Mouse (Mus musculus): ENCODE results near the gene Dusp11. TPM values are rescaled to one million over a fixed set of nuclear protein-coding genes. Genes with fewer than 3 reads are reported as not detected.
A peak's percentile ranks its signal among the peaks of the same experiment; 100 is the strongest.
"Not testable (repeated sequence)": the region's sequence is repeated elsewhere in the genome, so short reads cannot be mapped to it uniquely, and the experiment has no call there.

The Dusp11 gene
- polyA plus RNA-seq, 1 experiment from 2014 or later = 56.1 TPM

- H3K4me1 ChIP-seq (replicated peaks; ENCODE audit: control insufficient read depth, insufficient read depth, low read length) = peaks cover 1% of the 10 kb centered on the region; the same call in 1 of the 2 replicates
- H3K36me3 ChIP-seq (ENCODE audit: control insufficient read depth, insufficient read depth, low read length) = no peaks in the 10 kb centered on the region
- no peaks in the 10 kb centered on the region for H3K9me3 ChIP-seq (ENCODE audit: control insufficient read depth, low read length)
- no peak overlapping the region for H3K27ac ChIP-seq (ENCODE audit: low read depth, low read length)
- no peak overlapping the region for H3K4me2 ChIP-seq (ENCODE audit: low read depth, low read length, severe bottlenecking)
- H3K4me3 ChIP-seq (ENCODE audit: low read depth, low read length) = no peak overlapping the region
- no peak overlapping the region for H3K9ac ChIP-seq (ENCODE audit: low read length)
- 97% methylated on average over 1 of the region's 1 CpGs for WGBS
- H3K27me3 ChIP-seq (ENCODE audit: control insufficient read depth, insufficient read depth, low read length) = no peaks in the 10 kb centered on the region
- ATAC-seq (replicated peaks; ENCODE audit: low FRiP score) (no peak), DNase-seq (ENCODE audit: low spot score) (no peak)
Observed at GRCm38 (mm10) chr6:85909704-85910103, 51.8 kb downstream of the Dusp11 start.

GRCm38 (mm10) chr6:85908341-85908740 lies 53.1 kb downstream of the Dusp11 start:
- no peak overlapping the region; the same call in 1 of the 2 replicates for H3K9ac ChIP-seq (ENCODE audit: low read length)
- WGBS = 74% methylated on average over 3 of the region's 3 CpGs

GRCm38 (mm10) chr6:85906911-85907351 lies 54.5 kb downstream of the Dusp11 start:
- ATAC-seq (replicated peaks; ENCODE audit: low FRiP score); H3K4me3 ChIP-seq (ENCODE audit: low read depth, low read length); H3K4me2 ChIP-seq (ENCODE audit: low read depth, low read length, severe bottlenecking); H3K9me3 ChIP-seq (ENCODE audit: control insufficient read depth, low read length); H3K4me1 ChIP-seq (replicated peaks; ENCODE audit: control insufficient read depth, insufficient read depth, low read length); H3K27ac ChIP-seq (ENCODE audit: low read depth, low read length); H3K27me3 ChIP-seq (ENCODE audit: control insufficient read depth, insufficient read depth, low read length); H3K36me3 ChIP-seq (ENCODE audit: control insufficient read depth, insufficient read depth, low read length); DNase-seq (ENCODE audit: low spot score); H3K9ac ChIP-seq (ENCODE audit: low read length): not testable (repeated sequence)
- 72% methylated on average over 2 of the region's 2 CpGs for WGBS

More at GRCm38 (mm10) chr6:85908341-85908740, 53.1 kb downstream of the Dusp11 start:
- no peak overlapping the region for H3K4me2 ChIP-seq (ENCODE audit: low read depth, low read length, severe bottlenecking)
- H3K36me3 ChIP-seq (ENCODE audit: control insufficient read depth, insufficient read depth, low read length) = no peaks in the 10 kb centered on the region
- no peaks in the 10 kb centered on the region for H3K27me3 ChIP-seq (ENCODE audit: control insufficient read depth, insufficient read depth, low read length)
- ATAC-seq (replicated peaks; ENCODE audit: low FRiP score) = no peak
- no peaks in the 10 kb centered on the region for H3K4me1 ChIP-seq (replicated peaks; ENCODE audit: control insufficient read depth, insufficient read depth, low read length)
- no peak for DNase-seq (ENCODE audit: low spot score)
- no peaks in the 10 kb centered on the region for H3K9me3 ChIP-seq (ENCODE audit: control insufficient read depth, low read length)
- H3K27ac ChIP-seq (ENCODE audit: low read depth, low read length) = no peak overlapping the region
- no peak overlapping the region for H3K4me3 ChIP-seq (ENCODE audit: low read depth, low read length)

GRCm38 (mm10) chr6:85904642-85905061 lies 56.8 kb downstream of the Dusp11 start, which contains the start of gene Nat8f4:
Gene Nat8f4, minus strand, starts transcription at chr6:85904884.
- peak within 1 kb of the TSS; percentile 39 for H3K4me2 ChIP-seq (ENCODE audit: low read depth, low read length, severe bottlenecking)
- H3K27me3 ChIP-seq (ENCODE audit: control insufficient read depth, insufficient read depth, low read length); H3K9me3 ChIP-seq (ENCODE audit: control insufficient read depth, low read length); H3K4me1 ChIP-seq (replicated peaks; ENCODE audit: control insufficient read depth, insufficient read depth, low read length); H3K36me3 ChIP-seq (ENCODE audit: control insufficient read depth, insufficient read depth, low read length); H3K27ac ChIP-seq (ENCODE audit: low read depth, low read length); H3K9ac ChIP-seq (ENCODE audit: low read length): not testable (repeated sequence)
- H3K4me3 ChIP-seq (ENCODE audit: low read depth, low read length) = peak within 1 kb of the TSS; percentile 19
- ATAC-seq (replicated peaks; ENCODE audit: low FRiP score) = peak; percentile 74
- 16% methylated on average over 20 of the region's 20 CpGs for WGBS
- DNase-seq (ENCODE audit: low spot score) = peak; percentile 76

- H3K9ac ChIP-seq (ENCODE audit: low read length) = no peak overlapping the region
- 91% methylated on average over 2 of the region's 2 CpGs for WGBS
- H3K4me2 ChIP-seq (ENCODE audit: low read depth, low read length, severe bottlenecking) = no peak overlapping the region
- no peaks in the 10 kb centered on the region for H3K4me1 ChIP-seq (replicated peaks; ENCODE audit: control insufficient read depth, insufficient read depth, low read length)
- no peaks in the 10 kb centered on the region for H3K9me3 ChIP-seq (ENCODE audit: control insufficient read depth, low read length)
- H3K36me3 ChIP-seq (ENCODE audit: control insufficient read depth, insufficient read depth, low read length) = no peaks in the 10 kb centered on the region
- H3K4me3 ChIP-seq (ENCODE audit: low read depth, low read length) = no peak overlapping the region
- no peak for DNase-seq (ENCODE audit: low spot score)
- no peaks in the 10 kb centered on the region for H3K27me3 ChIP-seq (ENCODE audit: control insufficient read depth, insufficient read depth, low read length)
- no peak overlapping the region for H3K27ac ChIP-seq (ENCODE audit: low read depth, low read length)
- ATAC-seq (replicated peaks; ENCODE audit: low FRiP score) = no peak
Observed at GRCm38 (mm10) chr6:85902303-85902702, 59.2 kb downstream of the Dusp11 start.

GRCm38 (mm10) chr6:85898596-85899475 lies 62.6 kb downstream of the Dusp11 start:
- H3K27ac ChIP-seq (ENCODE audit: low read depth, low read length); DNase-seq (ENCODE audit: low spot score); H3K9me3 ChIP-seq (ENCODE audit: control insufficient read depth, low read length); H3K4me2 ChIP-seq (ENCODE audit: low read depth, low read length, severe bottlenecking); H3K9ac ChIP-seq (ENCODE audit: low read length); ATAC-seq (replicated peaks; ENCODE audit: low FRiP score); H3K27me3 ChIP-seq (ENCODE audit: control insufficient read depth, insufficient read depth, low read length); H3K36me3 ChIP-seq (ENCODE audit: control insufficient read depth, insufficient read depth, low read length); H3K4me1 ChIP-seq (replicated peaks; ENCODE audit: control insufficient read depth, insufficient read depth, low read length); H3K4me3 ChIP-seq (ENCODE audit: low read depth, low read length): not testable (repeated sequence)
- WGBS = 84% methylated on average over 7 of the region's 8 CpGs

GRCm38 (mm10) chr6:85895061-85895648 lies 66.3 kb downstream of the Dusp11 start:
- not testable (repeated sequence) for H3K36me3 ChIP-seq (ENCODE audit: control insufficient read depth, insufficient read depth, low read length); H3K4me2 ChIP-seq (ENCODE audit: low read depth, low read length, severe bottlenecking); H3K4me3 ChIP-seq (ENCODE audit: low read depth, low read length); ATAC-seq (replicated peaks; ENCODE audit: low FRiP score); H3K27me3 ChIP-seq (ENCODE audit: control insufficient read depth, insufficient read depth, low read length); H3K9me3 ChIP-seq (ENCODE audit: control insufficient read depth, low read length); H3K27ac ChIP-seq (ENCODE audit: low read depth, low read length); H3K4me1 ChIP-seq (replicated peaks; ENCODE audit: control insufficient read depth, insufficient read depth, low read length); H3K9ac ChIP-seq (ENCODE audit: low read length); DNase-seq (ENCODE audit: low spot score)
- 77% methylated on average over 25 of the region's 25 CpGs for WGBS

Data from forebrain, embryonic 11.5 days (tissue).